16 mouse cellular contexts compared by ENCODE assay signal in genomic region chr11:113645181-113645580, GRCm38 (mm10). TPM values are rescaled to one million over a fixed set of nuclear protein-coding genes. Genes with fewer than 3 reads are reported as not detected.
"Had no signal": no experiment of that assay in that cellular context is flagged by ENCODE, and none has a peak within 500 bp of the region (broad histone marks: within the 10 kb centered on the region; RNA-seq: fewer than 3 reads in every experiment).

No protein-coding gene starts in this region.

- H3K27me3 ChIP-seq: limb, embryonic 13.5 days; neural tube, embryonic 13.5 days had no signal

- H3K36me3 ChIP-seq: limb, embryonic 13.5 days; midbrain, embryonic 10.5 days; neural tube, embryonic 13.5 days had no signal

- H3K9me3 ChIP-seq: neural tube, embryonic 13.5 days had no signal

- H3K27ac ChIP-seq: limb, embryonic 13.5 days; midbrain, embryonic 10.5 days; neural tube, embryonic 13.5 days had no signal

- H3K4me2 ChIP-seq: limb, embryonic 13.5 days; lung, embryonic 14.5 days; neural tube, embryonic 13.5 days had no signal

- DNase-seq: kidney, adult 2 months; kidney, postnatal 36 days; left cerebral cortex, postnatal 4 days; lung, embryonic 14.5 days; lung, postnatal 10 days; lung, postnatal 4 days; midbrain, embryonic 14.5 days; right cerebral cortex, adult 18-20 months; right cerebral cortex, postnatal 25 days; thymus, adult 2 months; thymus, postnatal 25 days had no signal

- H3K4me3 ChIP-seq: limb, embryonic 13.5 days; midbrain, embryonic 10.5 days; neural tube, embryonic 13.5 days had no signal

- H3K9ac ChIP-seq: limb, embryonic 13.5 days; lung, embryonic 14.5 days; neural tube, embryonic 13.5 days had no signal

RNA-seq across cellular contexts. Expression of gene Sstr2, which starts 26.0 kb away (rescaled TPM):
- total RNA-seq: liver, adult 2 months; megakaryocyte, adult 5-6 weeks had no signal
